Mouse (Mus musculus) gastrocnemius, postnatal 14 days (tissue): ENCODE data around the gene Sars2. TPM values are rescaled to one million over a fixed set of nuclear protein-coding genes. Genes with fewer than 3 reads are reported as not detected.

Experiments
- DNase-seq: peaks from one replicate; pipeline ENCODE4 v3.0.0; 2021; ENCODE audit warnings: mixed read lengths
- intact Hi-C: fragments of 180-260 bp; cut with DNase I; formaldehyde crosslinking; loops from one replicate; pipeline ENCODE4 v1.15.1; 2025; ENCODE audit warnings: low total_unique reads
- total RNA-seq, 2 experiments: library from RNA; stranded (reverse); gene quantifications; 2 replicates each; pipeline ENCODE4 v1.2.3; 2021

Sars2 gene
- total RNA-seq, 2 experiments from 2014 or later: 19.0 TPM

DNA sequence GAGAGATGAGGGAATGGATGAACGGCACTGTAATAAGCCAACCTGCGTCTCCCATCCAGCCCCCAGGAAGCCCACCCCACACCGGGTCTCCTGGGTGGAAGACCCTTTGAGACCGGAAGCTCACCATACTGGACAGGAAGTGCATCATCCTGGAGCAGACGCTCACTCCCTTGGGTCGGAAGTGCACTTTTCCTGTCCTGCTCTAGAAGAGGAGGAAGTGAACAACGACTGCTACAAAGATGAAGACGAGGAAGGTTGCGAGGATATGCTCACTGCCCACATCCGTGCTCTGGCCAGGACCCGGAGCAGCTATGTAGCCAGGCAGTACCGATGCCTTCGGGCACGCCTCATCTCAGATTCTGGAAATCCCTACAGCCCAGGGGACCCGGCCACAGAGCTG is 54.0 kb downstream of the Sars2 start:
- no peak for DNase-seq
- intact Hi-C loops: loop anchor here (5.0 to 10.0 kb wide), 2 partner anchors 71 to 99 kb away; no protein-coding TSS in a partner anchor

- intact Hi-C loops: loop anchor here (5.0 to 10.0 kb wide), 2 partner anchors 71 to 98 kb away; no protein-coding TSS in a partner anchor
- DNase-seq: peak; percentile 86
Measured at GRCm38 (mm10) chr7:28796562-28796975, 54.8 kb downstream of the Sars2 start.

DNA sequence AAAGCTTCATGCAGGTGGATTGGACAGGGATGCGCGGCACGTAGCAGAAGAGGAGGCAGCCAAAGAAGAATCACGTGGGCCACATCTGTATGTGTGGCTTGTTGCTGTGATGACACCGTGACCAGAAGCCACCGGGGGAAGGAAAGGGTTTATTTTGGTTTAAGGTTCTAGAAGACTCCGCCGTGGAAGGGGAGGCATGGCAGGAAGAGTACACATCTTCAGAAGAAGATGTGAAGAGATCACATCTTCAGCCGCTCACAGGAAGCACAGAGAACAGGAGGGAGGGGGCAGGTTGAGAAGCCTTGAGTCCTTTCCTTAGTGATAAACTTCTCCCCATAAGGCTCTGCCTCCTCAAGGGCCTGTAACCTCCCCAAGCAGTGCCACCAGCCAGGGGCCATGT is 58.2 kb downstream of the Sars2 start:
- DNase-seq: no peak
- intact Hi-C loops: loop anchor here (5.0 to 10.0 kb wide), 2 partner anchors 67 to 95 kb away; no protein-coding TSS in a partner anchor

GRCm38 (mm10) chr7:28801451-28801850 is 59.7 kb downstream of the Sars2 start:
- DNase-seq: no peak
- intact Hi-C loops: no loop called here

GRCm38 (mm10) chr7:28801901-28802670 is 60.3 kb downstream of the Sars2 start:
- intact Hi-C loops: no loop called here
- DNase-seq: no peak

DNA sequence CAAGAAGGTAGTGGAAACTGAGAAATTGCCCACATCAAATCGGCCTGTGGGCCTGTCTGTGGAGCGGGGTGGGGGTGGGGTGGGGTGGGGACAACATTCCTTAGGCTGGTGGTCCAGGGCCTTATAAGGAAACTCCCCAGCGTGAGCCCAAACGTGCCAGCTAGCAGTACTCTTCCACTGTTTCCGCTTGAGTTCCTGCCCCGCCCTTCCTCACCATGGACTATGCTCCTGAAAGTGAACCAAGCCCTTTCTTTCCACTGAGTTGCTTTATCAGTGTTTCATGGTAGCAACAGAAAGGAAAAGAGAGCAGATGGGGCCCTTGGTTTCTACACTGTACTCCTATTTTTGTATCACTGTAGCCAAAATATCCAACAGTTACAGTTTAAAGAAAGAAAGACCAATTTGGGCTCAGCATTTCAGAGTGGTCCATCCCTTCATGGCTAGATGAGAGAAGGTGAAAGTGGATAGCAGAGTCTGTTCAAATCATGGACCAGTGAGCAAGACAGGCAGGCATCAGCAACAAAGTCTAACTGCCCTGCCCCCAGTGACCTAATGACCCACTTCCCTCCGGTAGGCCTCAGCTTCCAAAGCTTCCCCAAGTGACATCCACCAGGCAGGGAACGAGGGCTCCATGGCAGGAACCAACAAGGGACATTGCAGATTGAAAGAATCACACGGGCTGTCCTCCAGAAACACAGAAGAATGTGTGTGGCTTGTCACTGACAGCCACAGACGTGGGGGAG is 61.2 kb downstream of the Sars2 start:
- intact Hi-C loops: no loop called here
- no peak for DNase-seq

Other genes starting within 250 kb of the Sars2 start
- not detected for gene Ifnl2, start 231.5 kb upstream of the Sars2 start, total RNA-seq
- gene Ifnl3, start 219.2 kb upstream of the Sars2 start, total RNA-seq: not detected
- not detected for gene Sycn, start 201.1 kb upstream of the Sars2 start, total RNA-seq
- not detected for gene Nccrp1, start 194.7 kb upstream of the Sars2 start, total RNA-seq
- 10 to 100 TPM; 15.7 to 18.5 TPM for gene Samd4b, start 143.8 kb upstream of the Sars2 start, total RNA-seq
- gene Pak4, start 143.8 kb upstream of the Sars2 start, total RNA-seq: 1 to 10 TPM; 2.9 to 4.6 TPM
- gene Acp7, start 110.7 kb upstream of the Sars2 start, total RNA-seq: not detected
- gene Fbxo27, start 49.1 kb upstream of the Sars2 start, total RNA-seq: 1 to 10 TPM in 1 of 2 experiments, under 1 TPM in 1; 0.82 to 1.4 TPM
- gene Fbxo17, start 25.2 kb upstream of the Sars2 start, total RNA-seq: 1 to 10 TPM; 5.6 to 7.3 TPM
- gene Mrps12, start 172 bp upstream of the Sars2 start, total RNA-seq: 10 to 100 TPM; 43.7 to 48.0 TPM
- gene Ccer2, start 14.2 kb downstream of the Sars2 start, total RNA-seq: not detected
- gene Sirt2, start 24.7 kb downstream of the Sars2 start, total RNA-seq: 10 to 100 TPM; 77.2 to 77.5 TPM
- gene Nfkbib, start 25.5 kb downstream of the Sars2 start, total RNA-seq: 10 to 100 TPM; 21.2 to 21.3 TPM
- 1 to 10 TPM in 1 of 2 experiments, under 1 TPM in 1; 0.80 to 1.3 TPM for gene Rinl, start 47.0 kb downstream of the Sars2 start, total RNA-seq
- 100 to 1,000 TPM; 158 to 189 TPM for gene Hnrnpl, start 66.5 kb downstream of the Sars2 start, total RNA-seq
- gene Ech1, start 83.2 kb downstream of the Sars2 start, total RNA-seq: 100 to 1,000 TPM; 198 to 334 TPM
- gene Lgals4, start 91.9 kb downstream of the Sars2 start, total RNA-seq: 1 to 10 TPM; 2.0 to 4.4 TPM
- not detected for gene Lgals7, start 121.9 kb downstream of the Sars2 start, total RNA-seq
- gene Capn12, start 139.4 kb downstream of the Sars2 start, total RNA-seq: under 1 TPM; 0.10 to 0.13 TPM
- gene Actn4, start 220.3 kb downstream of the Sars2 start, total RNA-seq: 10 to 100 TPM; 68.1 to 85.9 TPM
- 100 to 1,000 TPM; 142 to 147 TPM for gene Eif3k, start 239.9 kb downstream of the Sars2 start, total RNA-seq
- 1 to 10 TPM in 1 of 2 experiments, under 1 TPM in 1; 0.71 to 1.2 TPM for gene Map4k1, start 240.1 kb downstream of the Sars2 start, total RNA-seq